In genomic region chr4:152278986-152279385, GRCm38 (mm10) we compare ENCODE assay signal across 22 mouse cellular contexts. TPM values are rescaled to one million over a fixed set of nuclear protein-coding genes. Genes with fewer than 3 reads are reported as not detected.
DNase-seq lines count a peak whose midpoint lies in the region; ATAC-seq lines count a peak whose summit lies in the region.
"Had no signal": no experiment of that assay in that cellular context is flagged by ENCODE, and none has a peak within 500 bp of the region (broad histone marks: within the 10 kb centered on the region; RNA-seq: fewer than 3 reads in every experiment).

No protein-coding gene starts in this region.

- DNase-seq in frontal cortex, postnatal 25 days (ENCODE audit: low spot score in 2 of 2), result no peak
- DNase-seq in left cerebral cortex, adult 18-20 months (ENCODE audit: low spot score in 2 of 2), result peak; percentile 59 to 82
- no peak for DNase-seq in left cerebral cortex, postnatal 10 days (ENCODE audit: extremely low spot score in 1 of 2, low spot score in 2 of 2)
- peak; percentile 39 for DNase-seq in right cerebral cortex, postnatal 25 days
- no peak for DNase-seq in right cerebral cortex, postnatal 14 days
- peak; percentile 46 to 70 for DNase-seq in right cerebral cortex, postnatal 36 days (ENCODE audit: low spot score in 2 of 2)
- no peak for DNase-seq in T-cell, adult 2 months (ENCODE audit: low spot score)
- DNase-seq: adrenal gland, postnatal 10 days; heart, postnatal 36 days; kidney, adult 8-10 months; kidney, postnatal 10 days; liver, embryonic 13.5 days; lung, adult 2 months; lung, postnatal 14 days; midbrain, embryonic 14.5 days; spleen, adult 18-20 months had no signal

- intact Hi-C loops in left cerebral cortex, postnatal 10 days (cut with DNase I), result no loop called here

- peak; percentile 47; the same call in 1 of the 2 replicates for ATAC-seq in frontal cortex, adult (ENCODE audit: low TSS enrichment)
- ATAC-seq: forebrain, embryonic 15.5 days; intestine, embryonic 15.5 days had no signal

RNA-seq across cellular contexts. Expression of gene Gpr153, which starts 5.0 kb away (rescaled TPM):
- total RNA-seq in left cerebral cortex, adult 18-20 months (2021), result 10 to 100 TPM; 26.8 to 33.4 TPM
- 10 to 100 TPM; 32.9 to 35.7 TPM for total RNA-seq in left cerebral cortex, postnatal 10 days (2021)

RNA-seq across cellular contexts. Expression of gene Hes3, which starts 12.5 kb away (rescaled TPM):
- not detected for total RNA-seq in left cerebral cortex, adult 18-20 months (2021)
- not detected for total RNA-seq in left cerebral cortex, postnatal 10 days (2021)
- total RNA-seq: adrenal gland, postnatal 10 days; gastrocnemius, adult 8-10 months; heart, postnatal 36 days; layer of hippocampus, postnatal 10 days; megakaryocyte progenitor cell, adult 5-6 weeks had no signal

RNA-seq across cellular contexts. Expression of gene Icmt, which starts 18.0 kb away (rescaled TPM):
- 10 to 100 TPM; 49.8 to 58.4 TPM for total RNA-seq in left cerebral cortex, adult 18-20 months (2021)
- 10 to 100 TPM; 31.7 to 32.3 TPM for total RNA-seq in left cerebral cortex, postnatal 10 days (2021)

RNA-seq across cellular contexts. Expression of gene Rnf207, which starts 39.8 kb away (rescaled TPM):
- total RNA-seq in left cerebral cortex, adult 18-20 months (2021), result 10 to 100 TPM; 18.9 to 20.8 TPM
- 1 to 10 TPM; 1.1 to 4.5 TPM for total RNA-seq in left cerebral cortex, postnatal 10 days (2021)
- total RNA-seq: gastrocnemius, adult 8-10 months had no signal

RNA-seq across cellular contexts. Expression of gene Rpl22, which starts 46.6 kb away (rescaled TPM):
- 100 to 1,000 TPM; 162 to 191 TPM for total RNA-seq in left cerebral cortex, adult 18-20 months (2021)
- total RNA-seq in left cerebral cortex, postnatal 10 days (2021), result 100 to 1,000 TPM; 224 to 239 TPM

Comparison
In these comparisons a context has a peak if more than half of its experiments do, and no peak if none do; other contexts are left out.
1. DNase-seq: peak in left cerebral cortex, adult 18-20 months (2 of 2), right cerebral cortex, postnatal 25 days (single experiment) and right cerebral cortex, postnatal 36 days (2 of 2); none in frontal cortex, postnatal 25 days (0 of 2), left cerebral cortex, postnatal 10 days (0 of 2), right cerebral cortex, postnatal 14 days (single experiment) and T-cell, adult 2 months (single experiment).